Mouse (Mus musculus) 416B (cell line): Measurements from ENCODE around the gene Sypl2.
A peak's percentile ranks its signal among the peaks of the same experiment; 100 is the strongest.

Experiments
- DNase-seq: peaks from one replicate; pipeline ENCODE4 v3.0.0; 2011; ENCODE audit warnings: low read depth

The Sypl2 gene

DNA sequence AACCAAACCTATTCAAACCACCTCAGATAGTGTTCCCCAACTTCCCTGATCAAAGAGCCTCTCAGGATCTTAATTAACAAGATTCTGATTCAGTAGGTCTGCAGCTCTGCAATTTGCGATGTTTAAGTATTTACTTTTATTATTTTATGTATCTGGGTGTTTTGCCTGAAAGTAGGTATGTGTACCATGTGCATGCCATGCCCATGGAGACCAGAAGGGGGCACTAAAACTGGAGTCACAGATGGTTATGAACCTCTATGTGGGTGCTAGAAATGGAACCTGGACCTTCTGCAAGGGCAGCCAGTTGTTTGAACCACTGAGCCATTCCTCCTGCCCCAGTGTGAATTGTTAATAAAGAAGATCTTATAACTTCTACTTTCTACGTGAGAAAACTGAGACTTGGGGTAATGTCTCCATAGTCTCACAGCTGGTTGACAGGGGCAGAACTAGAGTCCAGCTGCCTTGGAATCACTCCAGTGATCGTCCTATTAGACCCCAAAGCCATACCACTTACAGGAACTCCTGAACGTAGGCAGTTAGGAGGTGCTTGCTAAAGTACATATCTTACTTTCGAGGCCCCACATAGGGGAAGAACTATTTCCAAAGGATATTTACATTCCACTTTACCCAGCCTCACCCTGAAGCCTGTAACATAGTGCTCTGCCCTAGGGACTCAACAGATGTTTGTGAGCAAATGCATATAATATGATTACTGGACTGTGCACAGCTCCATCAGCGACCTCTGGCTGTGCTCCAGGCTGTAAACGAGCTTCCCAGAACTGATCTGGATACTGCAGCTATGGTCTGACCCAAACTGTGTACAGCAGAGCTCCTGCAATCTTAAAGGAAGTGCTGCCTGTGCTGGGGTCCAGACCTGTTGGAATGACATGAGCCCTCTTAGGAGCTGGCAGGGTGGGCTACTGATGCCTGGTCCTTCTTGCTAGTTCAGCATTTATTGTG is 47.4 kb downstream of the Sypl2 start:
- DNase-seq, result no peak

DNA sequence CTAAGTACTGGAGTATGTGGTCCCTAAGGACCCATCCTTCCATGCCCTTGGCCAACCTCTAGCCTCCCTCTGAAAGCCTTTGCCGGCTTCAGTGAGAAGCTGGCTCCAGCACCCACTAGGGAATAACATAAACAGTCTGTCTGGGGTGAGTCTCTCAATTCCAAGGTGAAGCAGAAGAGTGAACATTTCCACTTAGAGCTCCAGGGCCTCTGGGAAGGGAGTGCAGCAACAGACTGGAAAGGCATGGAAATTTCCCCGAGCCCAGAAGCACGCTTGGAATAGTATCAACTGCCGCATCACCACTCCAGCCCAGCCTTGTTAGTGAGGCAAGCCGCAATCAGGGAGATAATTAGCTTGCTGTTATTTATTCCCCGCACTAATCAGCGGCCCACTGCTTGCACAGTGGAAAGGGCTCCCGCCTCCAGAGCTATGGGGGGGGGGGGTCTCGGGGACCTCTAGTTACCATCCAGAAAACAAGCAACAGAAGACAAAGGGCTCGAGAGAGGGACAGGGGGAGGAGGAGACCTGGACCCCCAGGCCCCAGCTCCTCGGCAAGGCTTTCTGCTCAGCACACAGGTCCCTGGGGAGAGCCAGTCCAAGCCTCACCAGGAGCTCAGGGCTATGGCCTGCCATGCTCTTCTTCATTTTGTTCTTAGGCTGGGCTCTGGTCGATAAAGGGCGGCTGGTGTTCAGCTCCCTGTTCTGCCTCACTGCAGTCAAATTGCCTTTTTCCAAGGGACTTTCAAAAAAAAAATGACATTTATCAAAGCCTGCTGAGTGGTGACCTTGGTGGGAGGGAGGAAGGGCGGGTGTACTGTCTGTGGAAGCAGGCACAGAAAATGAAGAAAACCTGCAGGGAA is 51.5 kb downstream of the Sypl2 start:
- no peak for DNase-seq

DNA sequence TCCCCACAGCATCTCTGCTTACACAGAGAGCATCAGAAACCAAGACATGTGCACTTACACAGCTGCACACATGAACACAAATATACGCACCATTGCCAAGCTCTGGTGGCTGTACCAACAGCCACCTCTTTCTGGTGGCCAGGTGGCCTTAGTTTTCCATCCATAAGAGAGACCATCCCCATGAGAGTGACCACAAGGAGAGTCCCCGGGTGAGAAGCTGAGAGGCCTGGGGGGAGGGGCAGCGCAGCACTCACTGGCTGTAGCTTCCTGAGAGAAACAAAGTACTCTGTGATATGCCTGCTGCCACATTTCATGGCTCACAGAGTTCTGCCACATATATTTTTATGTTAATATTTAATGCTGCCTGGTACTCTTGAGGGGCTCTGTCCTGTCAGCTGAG is 57.2 kb downstream of the Sypl2 start:
- no peak for DNase-seq

DNA sequence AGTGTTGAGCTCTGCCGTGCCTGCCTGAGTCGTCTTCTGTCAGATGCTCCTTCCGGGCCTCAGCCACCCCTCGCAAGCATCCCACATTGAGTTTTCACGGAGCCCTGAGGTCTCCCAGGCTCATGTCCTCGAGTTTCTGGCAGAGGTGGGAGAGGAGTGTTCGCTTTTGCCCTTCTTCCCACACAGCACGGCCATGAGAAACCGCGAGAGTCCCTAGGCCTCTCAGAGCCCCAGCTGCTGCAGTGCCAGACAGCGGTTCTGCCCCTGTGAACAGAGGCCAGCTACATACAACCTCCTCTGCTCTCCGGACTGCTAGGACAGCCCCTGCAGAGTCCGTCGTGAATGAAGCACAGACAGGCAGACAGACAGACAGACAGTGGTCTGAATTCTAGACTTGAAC is 58.9 kb downstream of the Sypl2 start:
- no peak for DNase-seq

DNA sequence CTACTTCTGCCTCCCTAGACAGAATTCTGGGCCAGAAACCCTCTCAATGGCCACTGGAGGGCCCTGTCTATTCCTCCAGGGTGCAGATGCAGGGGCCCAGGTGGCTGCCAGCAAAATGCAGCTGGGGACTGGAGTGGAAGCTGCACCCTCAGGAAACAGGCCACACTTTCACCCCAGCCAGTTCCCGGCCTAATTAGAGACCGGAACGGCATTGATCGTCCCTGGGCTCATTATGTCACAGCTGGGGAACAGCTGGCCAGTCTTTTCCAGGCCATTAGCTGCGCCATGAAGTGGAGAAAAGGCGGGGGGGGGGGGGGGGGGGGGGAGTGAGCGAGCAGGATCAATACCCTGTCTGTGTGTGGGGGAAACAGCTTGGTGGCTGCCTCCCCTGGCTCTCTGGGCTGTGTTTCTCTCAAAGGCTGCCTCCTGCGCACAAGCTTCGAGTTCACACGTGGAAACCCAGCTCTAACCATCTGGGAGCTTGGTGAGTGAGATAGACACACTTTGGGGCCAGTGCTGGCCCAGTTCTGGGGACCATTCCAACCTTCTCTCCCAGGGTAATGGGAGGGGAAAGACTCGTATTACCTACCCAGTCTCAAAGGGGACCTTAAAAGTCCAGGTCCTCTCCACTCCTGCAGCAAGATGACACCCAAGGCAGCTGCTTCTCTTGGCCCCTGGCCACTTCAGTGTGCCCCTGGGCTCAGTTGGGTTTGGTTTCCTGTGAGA is 59.8 kb downstream of the Sypl2 start:
- peak; percentile 41 for DNase-seq

GRCm38 (mm10) chr3:108165532-108166315 is 60.7 kb downstream of the Sypl2 start:
- no peak for DNase-seq

GRCm38 (mm10) chr3:108164807-108165206 is 61.6 kb downstream of the Sypl2 start:
- DNase-seq, result peak; percentile 76

DNA sequence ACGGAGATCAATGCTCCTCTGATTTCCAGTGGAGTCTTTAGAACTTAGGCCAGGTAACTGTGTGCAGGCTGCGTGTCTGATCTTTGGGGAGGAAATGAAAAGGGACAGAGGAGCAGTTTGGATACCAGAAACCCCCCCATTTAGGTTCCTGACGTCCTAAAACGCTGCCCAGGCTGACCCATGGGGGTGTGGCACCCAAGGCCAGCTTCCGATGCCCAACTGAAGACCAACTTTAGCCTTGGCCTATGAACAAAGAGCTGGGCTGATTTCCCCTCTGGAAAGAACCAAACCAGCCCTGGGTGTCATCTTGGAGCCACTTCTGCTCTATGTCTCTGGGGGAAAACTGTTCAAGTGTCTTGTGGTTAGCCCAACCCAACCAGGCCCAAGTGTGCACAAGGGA is 62.4 kb downstream of the Sypl2 start:
- no peak for DNase-seq
